Mouse (Mus musculus): ENCODE data around the gene Tceal7. TPM values are rescaled to one million over a fixed set of nuclear protein-coding genes. Genes with fewer than 3 reads are reported as not detected.
"Not testable (repeated sequence)": the region's sequence is repeated elsewhere in the genome, so short reads cannot be mapped to it uniquely, and the experiment has no call there.

The Tceal7 gene
- polyA plus RNA-seq (2012; ENCODE audit: insufficient read depth, insufficient read length, missing spikeins), result 1.2 and 1.6 TPM in 2 replicates

DNA sequence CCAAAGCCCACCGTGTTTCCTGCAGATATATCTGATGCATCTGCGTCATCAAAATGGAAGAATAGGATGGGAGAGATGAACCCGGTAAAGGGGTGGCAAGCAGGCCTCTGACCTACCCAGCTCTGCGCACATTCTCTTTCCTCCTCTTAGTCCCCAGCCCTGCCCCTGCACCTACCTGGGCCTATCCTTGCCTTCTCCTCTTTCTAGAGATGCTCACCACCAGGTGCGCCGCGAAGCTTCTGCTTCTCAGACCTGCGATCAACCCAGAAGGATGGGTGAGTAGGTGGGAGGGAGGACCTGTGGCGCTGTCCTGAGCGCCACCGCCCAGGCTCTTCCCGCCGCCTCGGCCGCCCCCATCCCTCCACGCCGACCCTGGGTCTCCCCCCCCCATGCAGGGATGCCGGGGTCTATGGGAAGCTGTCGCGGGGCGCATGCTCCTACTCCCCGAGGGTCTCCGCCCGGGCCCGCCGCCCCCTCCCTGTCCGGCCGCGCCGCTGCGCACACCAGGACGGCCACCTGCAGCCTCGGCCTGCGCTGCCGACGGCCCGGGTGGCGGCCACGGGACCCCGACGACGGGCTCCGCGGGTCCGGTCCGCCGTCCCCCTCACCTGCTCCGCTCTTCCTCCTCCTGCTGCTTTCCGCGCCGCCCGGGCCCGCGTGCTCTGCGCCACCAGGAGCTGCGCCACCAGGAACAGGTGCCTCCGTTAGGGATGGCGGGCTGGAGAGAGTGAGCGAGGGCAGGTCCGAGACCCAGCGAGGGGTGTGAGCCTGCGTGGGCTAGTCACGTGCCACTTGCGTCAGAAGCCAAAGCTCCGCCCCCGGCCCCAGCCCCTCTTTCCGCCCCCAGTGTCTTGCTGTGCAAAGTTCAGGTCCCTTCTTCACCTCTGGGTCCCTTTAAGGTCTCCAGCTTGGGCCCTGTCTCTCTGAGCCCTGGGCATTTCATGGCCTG lies at the start of gene Tceal7, which contains the start of gene Bex1:
Gene Tceal7 (plus strand): TSS at position 51 of the 949 bp plus-strand sequence.
Gene Bex1 (minus strand): TSS at position 785 of the 949 bp plus-strand sequence.
- H3K27ac ChIP-seq (replicated peaks; ENCODE audit: low read depth, low read length); H3K4me3 ChIP-seq (ENCODE audit: insufficient read depth, low read depth, low read length); H3K4me1 ChIP-seq (ENCODE audit: control insufficient read depth, insufficient read depth, insufficient read length, low read length): not testable (repeated sequence)

DNA sequence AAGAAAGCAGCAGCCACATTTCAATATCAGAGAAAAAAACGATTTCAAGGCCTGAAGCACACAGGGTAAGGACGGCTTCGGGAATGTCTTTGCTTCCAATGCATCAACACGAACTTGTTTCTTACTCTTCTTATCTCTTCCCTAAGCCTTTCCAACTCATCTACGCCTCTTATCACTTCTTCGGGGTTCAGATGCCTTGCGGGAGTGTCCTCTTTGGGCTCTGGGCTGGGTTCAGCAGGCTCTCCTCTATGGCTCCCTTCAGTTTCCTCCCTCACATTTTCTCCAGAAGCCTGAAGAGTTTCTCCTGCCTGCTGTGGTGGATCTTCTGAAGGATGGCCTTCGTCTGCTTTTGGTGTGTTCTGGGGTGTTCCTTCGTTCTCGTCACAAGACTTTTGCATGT lies 44.0 kb upstream of the Tceal7 start:
- Histone ChIP-seq H3K4me1 (ENCODE audit: control insufficient read depth, insufficient read depth, insufficient read length, low read length) (no peaks in the 10 kb centered on the region), H3K27ac (replicated peaks; ENCODE audit: low read depth, low read length) (no peak overlapping the region), H3K4me3 (ENCODE audit: insufficient read depth, low read depth, low read length) (0 out of 2 replicates have a peak overlapping the region, but pooled peaks have one; percentile 83)

DNA sequence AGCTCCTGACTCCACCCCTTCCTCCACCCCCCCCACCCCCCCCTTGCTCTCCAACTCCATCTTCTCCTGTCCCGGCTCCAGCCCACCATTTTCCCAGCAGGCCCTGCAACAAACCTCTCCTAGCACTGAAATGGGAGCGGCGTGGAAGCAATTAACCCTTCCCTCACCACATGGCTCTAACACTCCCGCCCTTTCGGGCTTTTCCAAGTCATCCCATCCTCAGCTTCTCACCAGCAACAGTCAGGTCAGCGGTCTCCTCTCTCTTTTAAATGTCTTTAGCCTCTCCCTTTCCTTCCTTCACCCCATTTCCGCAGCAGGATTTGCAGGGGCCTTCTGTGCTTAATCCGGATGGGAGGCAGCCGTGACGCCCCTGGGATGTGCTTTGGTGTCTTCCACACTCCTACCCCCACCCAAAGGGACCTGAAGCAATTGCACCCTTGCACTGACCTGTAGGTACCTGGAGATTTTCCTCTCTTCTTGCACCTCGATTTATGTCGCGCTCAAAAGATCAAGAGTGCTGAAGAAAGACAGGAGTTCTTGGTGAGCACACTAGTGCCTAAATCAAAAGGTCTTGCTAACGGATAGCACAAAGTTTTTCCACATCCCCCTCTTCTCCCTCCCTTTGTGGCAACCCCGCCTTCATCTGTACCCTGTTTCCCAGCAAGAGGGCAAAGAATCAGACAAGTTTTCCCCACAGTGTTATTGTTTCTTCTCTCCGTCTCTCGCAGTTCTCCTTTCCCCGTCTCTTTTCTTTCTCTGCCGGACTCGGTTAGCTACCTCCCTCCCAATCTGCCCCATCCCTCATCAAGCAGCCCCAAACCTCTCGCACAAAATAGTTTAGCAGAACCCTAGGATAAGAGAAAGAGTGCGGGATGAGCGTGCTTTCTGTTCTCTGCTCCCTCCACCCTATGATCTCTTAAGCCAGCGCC lies 43.1 kb upstream of the Tceal7 start:
- Histone ChIP-seq H3K4me3 (ENCODE audit: insufficient read depth, low read depth, low read length) (peak overlapping the region; percentile 83), H3K4me1 (ENCODE audit: control insufficient read depth, insufficient read depth, insufficient read length, low read length) (no peaks in the 10 kb centered on the region), H3K27ac (replicated peaks; ENCODE audit: low read depth, low read length) (peak overlapping the region; percentile 80)

DNA sequence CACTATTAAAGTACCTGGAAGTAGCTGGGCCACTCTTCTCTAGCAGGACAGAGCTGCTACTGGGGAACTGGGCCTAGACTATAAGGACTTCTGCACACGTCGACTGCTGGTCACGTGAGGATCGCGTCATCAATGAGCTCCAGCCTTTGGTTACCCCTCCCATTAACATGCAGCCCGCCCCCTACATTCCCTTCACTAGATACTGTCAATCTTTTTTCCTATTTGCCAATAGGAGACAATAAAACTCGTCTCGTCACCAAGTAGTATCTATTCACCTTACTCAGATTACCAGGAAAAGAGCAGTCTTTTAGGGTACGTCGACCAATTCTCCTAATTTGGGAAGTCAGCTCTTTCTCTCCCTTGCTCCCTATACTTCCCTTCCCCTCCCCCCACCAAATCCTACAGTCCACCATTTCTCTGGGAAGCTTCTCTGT lies 42.4 kb upstream of the Tceal7 start, which contains the start of gene Tceal8:
Gene Tceal8 (minus strand): TSS at position 225 of the 434 bp plus-strand sequence.
- Histone ChIP-seq H3K27ac (replicated peaks; ENCODE audit: low read depth, low read length) (peak within 1 kb of the TSS; percentile 80), H3K4me3 (ENCODE audit: insufficient read depth, low read depth, low read length) (peak within 1 kb of the TSS; percentile 83), H3K4me1 (ENCODE audit: control insufficient read depth, insufficient read depth, insufficient read length, low read length) (no peaks in the 10 kb centered on the region)

DNA sequence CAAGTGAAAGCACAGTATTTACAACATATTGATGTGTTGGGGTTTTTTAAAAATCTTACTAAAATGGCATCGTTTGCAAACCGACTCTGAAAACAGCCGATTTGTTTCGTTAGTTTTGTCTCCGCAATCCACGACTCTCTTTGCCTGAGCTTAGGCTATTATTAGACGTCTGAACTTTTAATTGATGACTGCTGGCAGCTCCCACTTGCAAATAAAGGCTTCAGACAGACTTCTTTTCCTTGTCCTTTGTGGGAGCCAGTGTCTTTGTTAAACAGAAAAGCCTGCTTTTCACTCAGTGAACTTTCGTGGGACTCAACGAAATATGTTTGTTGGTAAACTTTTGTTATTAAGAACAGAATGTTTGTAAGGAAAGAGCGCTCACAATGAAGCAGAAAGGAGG lies 41.8 kb upstream of the Tceal7 start:
- peak overlapping the region; percentile 83 for H3K4me3 ChIP-seq (ENCODE audit: insufficient read depth, low read depth, low read length)
- H3K27ac ChIP-seq (replicated peaks; ENCODE audit: low read depth, low read length), result no peak overlapping the region
- no peaks in the 10 kb centered on the region for H3K4me1 ChIP-seq (ENCODE audit: control insufficient read depth, insufficient read depth, insufficient read length, low read length)

DNA sequence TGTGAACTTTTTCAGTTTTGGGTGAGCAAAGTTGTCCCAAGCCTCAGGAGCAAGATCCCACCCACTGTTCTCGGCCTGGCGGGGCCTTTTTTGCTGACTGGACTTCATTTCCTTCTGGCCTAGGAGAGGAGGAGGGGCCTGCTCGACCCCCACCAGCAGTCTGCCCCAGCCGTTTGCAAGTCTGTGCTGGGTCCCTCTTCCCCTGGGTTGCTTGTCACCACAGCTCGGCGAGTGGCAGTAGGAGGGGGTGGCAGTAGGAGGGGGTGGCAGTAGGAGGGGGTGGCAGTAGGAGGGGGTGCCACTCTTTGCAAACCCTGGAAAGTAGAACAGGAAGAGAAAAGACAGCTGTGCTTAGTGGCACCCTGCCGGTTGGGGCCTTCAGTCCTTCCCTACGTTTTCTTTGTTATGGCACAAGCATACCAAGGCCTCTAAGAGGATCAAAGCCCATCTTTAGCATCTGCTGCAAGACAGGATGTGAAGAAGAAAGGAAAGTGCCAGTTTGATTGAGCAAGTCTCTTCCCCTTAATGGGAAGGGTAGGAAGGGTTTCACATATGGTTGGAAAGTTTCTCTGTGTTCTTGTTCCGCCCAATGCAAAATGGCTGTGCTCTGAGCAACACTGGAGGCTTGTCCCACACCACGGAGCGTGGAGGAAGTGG lies 33.6 kb upstream of the Tceal7 start:
- no peak overlapping the region for H3K4me3 ChIP-seq (ENCODE audit: insufficient read depth, low read depth, low read length)
- H3K27ac ChIP-seq (replicated peaks; ENCODE audit: low read depth, low read length), result no peak overlapping the region
- no peaks in the 10 kb centered on the region for H3K4me1 ChIP-seq (ENCODE audit: control insufficient read depth, insufficient read depth, insufficient read length, low read length)

DNA sequence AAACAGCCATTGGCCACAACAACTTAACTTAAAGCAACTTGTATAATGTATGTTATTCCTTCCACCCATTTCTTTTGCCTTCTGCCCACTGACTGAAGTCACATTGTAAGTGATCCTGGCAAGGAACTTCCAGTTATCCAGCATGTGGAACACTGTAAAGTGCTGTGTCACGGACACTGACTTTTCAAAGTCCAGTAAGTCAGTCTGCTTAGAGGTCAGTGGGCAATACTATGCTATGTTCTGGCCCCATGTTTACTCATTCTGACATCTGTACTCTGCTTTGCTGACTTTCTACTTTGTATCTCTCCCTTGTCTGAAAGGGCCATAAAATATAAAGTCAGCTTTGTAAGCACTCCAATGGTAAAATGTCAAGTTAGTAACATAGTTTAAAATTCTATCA lies 31.5 kb upstream of the Tceal7 start:
- Histone ChIP-seq H3K4me3 (ENCODE audit: insufficient read depth, low read depth, low read length) (no peak overlapping the region), H3K4me1 (ENCODE audit: control insufficient read depth, insufficient read depth, insufficient read length, low read length) (no peaks in the 10 kb centered on the region), H3K27ac (replicated peaks; ENCODE audit: low read depth, low read length) (no peak overlapping the region)

DNA sequence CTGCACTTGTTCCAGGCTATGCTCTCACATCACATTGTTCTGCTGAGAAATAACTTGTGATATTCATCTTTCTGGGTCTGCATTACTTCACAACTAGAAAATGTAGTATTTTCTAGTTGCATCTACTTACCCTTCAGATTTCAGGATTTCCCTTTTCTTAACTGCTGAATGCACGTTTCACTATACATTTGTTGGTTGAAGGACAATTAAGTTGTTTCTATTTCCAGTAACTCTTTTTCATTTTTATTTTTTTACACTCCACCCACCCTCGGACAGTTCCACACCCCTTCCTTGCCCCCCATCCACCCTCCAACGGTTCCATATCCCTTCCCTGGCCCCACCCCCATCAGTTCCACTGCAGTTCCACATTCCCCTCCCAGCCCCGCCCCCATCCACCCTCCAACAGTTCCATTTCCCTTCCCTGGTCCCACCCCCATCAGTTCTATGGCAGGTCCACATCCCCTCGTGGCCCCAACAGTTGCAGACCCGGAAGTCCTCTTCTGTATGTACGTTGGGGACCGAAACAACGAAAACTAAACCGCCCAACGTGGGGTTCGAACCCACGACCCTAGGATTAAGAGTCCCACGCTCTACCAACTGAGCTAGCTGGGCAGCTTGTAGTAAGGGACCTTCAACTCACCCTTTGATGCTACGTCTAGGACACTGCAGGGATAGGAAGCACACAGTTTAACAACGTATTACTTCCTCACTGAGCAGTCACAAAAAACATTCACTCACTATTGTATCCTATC lies 19.2 kb upstream of the Tceal7 start:
- H3K27ac ChIP-seq (replicated peaks; ENCODE audit: low read depth, low read length), result no peak overlapping the region
- H3K4me1 ChIP-seq (ENCODE audit: control insufficient read depth, insufficient read depth, insufficient read length, low read length), result no peaks in the 10 kb centered on the region
- no peak overlapping the region for H3K4me3 ChIP-seq (ENCODE audit: insufficient read depth, low read depth, low read length)

DNA sequence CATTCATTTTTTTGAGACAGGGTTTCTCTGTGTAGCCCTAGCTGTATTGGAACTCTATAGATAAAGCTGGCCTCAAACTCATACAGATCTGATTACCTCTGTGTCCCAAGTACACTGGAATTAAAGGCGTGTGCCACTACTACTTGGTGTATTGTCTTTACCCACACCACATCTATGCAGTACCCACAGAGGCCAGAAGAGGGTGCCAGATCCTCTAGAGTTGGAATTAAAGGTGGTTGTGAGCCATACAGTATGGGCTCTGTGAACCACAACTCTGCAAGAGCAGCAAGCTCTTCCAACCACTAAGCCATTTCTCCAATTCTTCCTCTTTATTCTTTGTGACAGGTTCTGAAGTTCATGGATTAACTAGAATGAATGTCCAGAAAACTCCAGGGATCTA lies 17.7 kb upstream of the Tceal7 start:
- no peak overlapping the region for H3K4me3 ChIP-seq (ENCODE audit: insufficient read depth, low read depth, low read length)
- no peaks in the 10 kb centered on the region for H3K4me1 ChIP-seq (ENCODE audit: control insufficient read depth, insufficient read depth, insufficient read length, low read length)
- no peak overlapping the region for H3K27ac ChIP-seq (replicated peaks; ENCODE audit: low read depth, low read length)

DNA sequence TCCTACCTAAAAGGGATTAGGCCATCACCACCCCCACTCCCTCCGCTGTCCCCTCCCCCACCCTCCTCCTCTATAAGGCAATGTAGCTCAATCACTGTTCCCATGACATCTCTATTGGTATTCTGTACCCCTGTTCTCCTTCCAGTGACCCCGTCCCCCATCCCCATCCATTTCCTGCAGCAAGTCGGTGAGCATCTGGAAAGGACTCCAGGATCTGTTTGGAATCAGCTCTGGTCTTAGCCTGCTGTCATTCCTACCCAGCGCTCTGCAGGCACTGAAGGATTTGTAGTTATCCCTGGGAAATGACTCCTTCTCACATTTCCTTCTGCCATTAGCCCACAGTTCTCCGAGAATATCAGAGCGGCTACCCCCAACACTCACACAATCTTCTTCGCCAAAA lies 11.3 kb upstream of the Tceal7 start:
- Histone ChIP-seq H3K4me3 (ENCODE audit: insufficient read depth, low read depth, low read length) (peak overlapping the region; percentile 43), H3K27ac (replicated peaks; ENCODE audit: low read depth, low read length) (no peak overlapping the region), H3K4me1 (ENCODE audit: control insufficient read depth, insufficient read depth, insufficient read length, low read length) (peaks cover 4% of the 10 kb centered on the region)

DNA sequence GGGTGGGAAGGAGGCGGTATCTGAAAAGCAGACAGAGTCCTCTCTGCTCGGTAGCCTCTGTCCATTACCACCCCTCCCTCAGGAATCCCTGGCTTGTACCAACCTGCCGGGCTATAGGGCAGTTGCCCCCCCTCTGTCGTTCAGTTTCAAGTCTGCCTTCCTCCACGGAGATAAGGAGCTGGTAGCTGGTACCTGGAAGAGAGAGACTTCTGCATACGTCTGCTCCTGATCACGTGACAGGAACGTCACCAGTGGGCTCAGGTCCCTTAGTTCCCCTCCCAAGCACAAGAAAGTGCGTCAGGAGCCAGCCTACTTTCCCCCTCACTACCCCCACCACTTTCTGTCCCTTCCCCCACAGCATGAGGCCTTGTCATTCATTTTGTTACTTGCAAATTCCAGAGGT lies 10.9 kb upstream of the Tceal7 start, which contains the start of gene Tceal5:
Gene Tceal5 (minus strand): TSS at position 213 of the 403 bp plus-strand sequence.
- H3K4me3 ChIP-seq (ENCODE audit: insufficient read depth, low read depth, low read length), result peak within 1 kb of the TSS; percentile 43
- no peak within 1 kb of the TSS for H3K27ac ChIP-seq (replicated peaks; ENCODE audit: low read depth, low read length)
- peaks cover 4% of the 10 kb centered on the region for H3K4me1 ChIP-seq (ENCODE audit: control insufficient read depth, insufficient read depth, insufficient read length, low read length)

DNA sequence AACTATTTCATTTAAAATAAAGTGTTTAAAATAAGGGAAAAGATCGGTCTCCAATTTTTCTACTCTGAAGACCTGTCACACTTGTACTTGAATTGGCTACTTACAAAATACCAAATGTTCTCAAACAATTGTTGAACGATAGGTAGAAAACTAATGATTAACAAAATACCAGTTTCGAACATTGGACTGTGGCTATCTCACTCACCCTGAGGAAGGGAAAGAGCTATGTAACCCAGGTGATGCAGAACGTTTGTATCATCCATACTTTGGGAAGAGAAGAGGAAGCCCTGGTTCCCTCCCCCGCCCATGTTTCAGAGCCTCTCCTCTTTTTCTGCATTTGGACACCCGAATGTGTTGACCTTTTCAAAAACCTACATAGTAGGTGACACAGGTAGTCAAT lies 10.2 kb upstream of the Tceal7 start:
- Histone ChIP-seq H3K4me3 (ENCODE audit: insufficient read depth, low read depth, low read length) (no peak overlapping the region), H3K4me1 (ENCODE audit: control insufficient read depth, insufficient read depth, insufficient read length, low read length) (peaks cover 4% of the 10 kb centered on the region), H3K27ac (replicated peaks; ENCODE audit: low read depth, low read length) (no peak overlapping the region)

DNA sequence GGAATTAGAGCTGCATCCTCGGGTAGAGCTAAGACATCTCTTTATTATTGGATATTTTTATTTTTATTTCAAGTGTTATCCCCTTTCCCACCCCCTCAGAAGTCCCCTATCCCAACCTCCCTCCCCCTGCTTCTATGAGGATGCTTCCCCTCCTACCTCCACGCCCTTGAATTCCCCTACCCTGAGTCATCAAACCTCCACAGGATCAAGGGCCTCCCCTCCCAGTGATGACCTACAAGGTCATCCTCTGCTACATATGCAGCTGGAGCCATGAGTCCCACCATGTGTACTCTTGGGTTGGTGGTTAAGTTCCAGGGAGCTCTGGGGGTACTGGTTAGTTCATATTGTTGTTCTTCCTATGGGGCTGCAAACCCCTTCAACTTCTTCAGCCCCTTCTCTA lies 1.2 kb upstream of the Tceal7 start:
- H3K4me3 ChIP-seq (ENCODE audit: insufficient read depth, low read depth, low read length), result no peak overlapping the region
- no peaks in the 10 kb centered on the region for H3K4me1 ChIP-seq (ENCODE audit: control insufficient read depth, insufficient read depth, insufficient read length, low read length)
- H3K27ac ChIP-seq (replicated peaks; ENCODE audit: low read depth, low read length), result no peak overlapping the region

DNA sequence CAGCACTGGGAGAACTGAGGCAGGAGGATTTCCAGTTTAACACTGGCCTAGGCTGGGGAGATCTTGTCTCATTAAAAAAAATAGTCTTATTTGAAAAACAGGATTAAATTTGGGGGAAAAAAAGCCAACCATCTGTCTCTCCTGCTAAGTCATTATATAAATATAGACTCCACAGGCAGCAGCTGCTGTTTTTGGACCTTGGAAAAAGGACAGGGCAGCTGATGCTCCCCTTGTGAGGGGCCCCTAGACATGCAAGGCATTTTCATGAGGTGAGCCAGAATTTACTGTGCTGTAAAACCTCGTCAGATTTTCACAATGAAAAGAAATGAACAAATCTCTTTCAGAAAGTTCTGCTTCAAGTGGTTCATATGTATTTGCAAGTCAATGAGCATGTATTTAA lies 1.7 kb downstream of the Tceal7 start:
- H3K4me3 ChIP-seq (ENCODE audit: insufficient read depth, low read depth, low read length), result no peak overlapping the region
- no peaks in the 10 kb centered on the region for H3K4me1 ChIP-seq (ENCODE audit: control insufficient read depth, insufficient read depth, insufficient read length, low read length)
- H3K27ac ChIP-seq (replicated peaks; ENCODE audit: low read depth, low read length), result no peak overlapping the region
